Mouse (Mus musculus): ENCODE measurements around the gene Cavin2. TPM values are rescaled to one million over a fixed set of nuclear protein-coding genes. Genes with fewer than 3 reads are reported as not detected.

Cavin2 gene
- 6.4 and 6.5 TPM in 2 replicates for polyA plus RNA-seq (2012; rRNA removed)

GRCm38 (mm10) chr1:51288755-51289619, at the start of gene Cavin2:
Gene Cavin2 (plus strand): TSS chr1:51289126.

Other genes starting within 250 kb of the Cavin2 start
- 7.0 and 7.6 TPM in 2 replicates for gene Nabp1, start 189.3 kb downstream of the Cavin2 start, polyA plus RNA-seq (2012; rRNA removed)